Mouse (Mus musculus) NIH3T3 (cell line): ENCODE measurements around the gene Ear10.
"Not testable (repeated sequence)": the region's sequence is repeated elsewhere in the genome, so short reads cannot be mapped to it uniquely, and the experiment has no call there.

Experiments used
- DNase-seq: peaks from one replicate; pipeline ENCODE4 v3.0.0-alpha.2; 2012; ENCODE audit warnings: low read depth

The Ear10 gene

DNA sequence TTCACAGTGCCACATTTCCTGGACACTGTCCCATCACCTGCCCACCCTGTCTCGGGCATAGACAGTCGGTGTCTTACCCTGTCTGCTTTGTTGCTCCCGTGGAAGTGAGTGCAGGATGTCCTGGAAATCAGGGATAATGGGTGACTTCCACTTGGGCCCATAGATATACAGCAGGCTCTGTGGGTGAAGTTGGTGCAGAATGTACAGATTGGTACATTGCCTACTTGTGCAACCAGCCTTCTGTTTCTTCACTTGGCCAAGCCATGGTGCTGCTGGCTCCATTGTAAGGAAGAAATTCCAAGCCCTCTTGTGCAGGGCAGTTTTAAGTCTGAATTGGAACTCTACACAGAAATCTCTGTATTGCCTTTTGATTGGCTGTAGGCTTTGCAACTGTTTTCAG, at the start of gene Ear10:
TSS of gene Ear10 (minus strand) at position 101 of the 400 bp plus-strand sequence.
- not testable (repeated sequence) for DNase-seq

DNA sequence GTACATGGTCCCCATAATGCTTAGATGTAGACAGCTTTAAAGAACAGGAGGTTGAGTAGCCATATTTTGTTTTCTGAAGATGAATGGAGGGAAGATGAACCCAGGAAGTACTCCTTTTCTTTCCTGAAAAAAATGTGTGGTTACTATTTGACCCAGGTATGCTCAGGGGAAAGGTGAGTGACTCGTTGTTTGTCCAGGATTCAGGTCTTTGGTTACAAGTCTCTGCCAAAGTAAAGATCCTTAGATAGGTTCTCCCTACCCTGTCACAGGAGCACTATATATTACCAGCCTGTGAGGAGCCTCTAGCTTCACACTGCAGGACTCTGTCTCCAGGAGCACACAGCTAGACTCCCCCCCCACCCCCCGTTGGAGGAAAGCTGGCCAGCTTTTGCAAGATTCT, 33.4 kb upstream of the Ear10 start, which contains the start of gene Ang5:
TSS of gene Ang5 (plus strand) at position 301 of the 400 bp plus-strand sequence.
- not testable (repeated sequence) for DNase-seq

DNA sequence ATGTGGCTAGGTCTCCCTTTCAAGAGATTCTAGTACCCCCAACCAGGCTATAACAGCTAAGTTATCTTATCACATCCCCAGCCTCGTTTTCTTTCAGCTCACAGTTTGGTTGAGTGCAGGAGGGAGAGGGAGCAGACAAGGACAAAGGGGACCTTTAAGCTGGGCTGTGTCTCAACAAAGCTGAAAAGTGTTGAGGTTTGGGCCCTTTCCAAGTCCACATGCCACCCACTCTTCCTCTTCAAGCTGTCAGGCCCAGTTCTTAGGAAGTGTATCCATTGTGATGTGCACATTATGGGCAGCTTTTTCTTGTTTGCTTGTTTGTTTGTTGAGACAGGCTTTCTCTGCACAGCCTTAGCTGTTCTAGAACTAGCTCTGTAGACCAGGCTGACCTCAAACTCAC, 31.7 kb upstream of the Ear10 start:
- not testable (repeated sequence) for DNase-seq

DNA sequence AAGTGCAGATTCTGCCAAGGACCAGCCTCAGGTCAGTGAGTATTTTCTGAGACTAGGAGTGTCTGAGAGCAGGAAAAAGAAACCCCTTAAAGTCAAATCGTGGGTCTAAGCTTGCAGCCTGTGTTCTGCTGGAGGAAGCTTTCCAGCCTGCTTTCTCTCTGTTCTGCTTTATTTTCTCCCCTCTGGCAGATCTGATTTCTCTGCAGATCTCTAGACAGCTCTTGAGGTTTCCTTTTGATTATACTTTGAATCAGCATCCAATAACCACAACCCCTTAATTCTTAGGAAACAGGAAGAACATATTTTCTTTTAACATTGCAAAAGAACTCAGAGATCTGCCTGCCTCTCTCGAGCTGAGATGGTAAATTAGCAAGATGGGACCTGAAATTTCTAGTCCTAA, 30.0 kb upstream of the Ear10 start:
- DNase-seq, result not testable (repeated sequence)

DNA sequence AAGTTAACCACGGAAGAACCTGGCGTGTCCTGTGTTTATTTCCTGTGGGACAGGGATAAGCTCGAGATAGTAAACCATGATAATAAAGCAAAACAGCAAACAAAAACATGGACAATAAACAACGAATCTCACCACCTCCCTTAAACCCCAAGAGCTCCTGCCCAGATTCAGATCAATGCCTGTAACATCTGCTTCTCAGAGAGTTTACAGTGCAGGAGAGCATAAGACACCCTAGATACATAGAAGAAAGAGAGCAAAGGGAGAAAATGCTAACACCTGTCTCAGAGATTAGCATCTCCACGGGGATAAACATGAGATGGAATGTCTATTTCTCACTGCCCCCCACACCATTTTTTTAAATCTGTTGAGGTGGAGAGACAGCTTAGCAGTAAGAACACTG, 10.0 kb upstream of the Ear10 start:
- DNase-seq, result not testable (repeated sequence)

DNA sequence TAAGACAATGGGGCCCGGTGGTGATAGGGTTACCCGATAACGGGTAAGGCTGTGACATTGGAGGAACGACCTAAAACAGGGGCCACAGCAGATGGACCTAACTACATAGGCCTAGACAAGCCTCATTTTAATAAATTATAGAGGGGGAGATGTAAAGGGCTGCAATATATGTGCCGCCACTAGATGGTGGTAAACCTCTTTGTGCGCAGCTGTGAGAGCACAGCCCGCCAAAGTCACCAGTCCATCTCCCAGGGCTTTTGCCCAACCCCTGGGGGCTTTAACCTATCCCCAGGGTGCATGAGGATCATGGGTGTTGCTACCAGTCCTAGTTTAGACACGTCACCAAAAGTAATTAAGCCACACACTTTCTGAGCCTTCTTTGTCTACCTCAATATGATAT, 9.6 kb upstream of the Ear10 start:
- DNase-seq, result peak; percentile 66

DNA sequence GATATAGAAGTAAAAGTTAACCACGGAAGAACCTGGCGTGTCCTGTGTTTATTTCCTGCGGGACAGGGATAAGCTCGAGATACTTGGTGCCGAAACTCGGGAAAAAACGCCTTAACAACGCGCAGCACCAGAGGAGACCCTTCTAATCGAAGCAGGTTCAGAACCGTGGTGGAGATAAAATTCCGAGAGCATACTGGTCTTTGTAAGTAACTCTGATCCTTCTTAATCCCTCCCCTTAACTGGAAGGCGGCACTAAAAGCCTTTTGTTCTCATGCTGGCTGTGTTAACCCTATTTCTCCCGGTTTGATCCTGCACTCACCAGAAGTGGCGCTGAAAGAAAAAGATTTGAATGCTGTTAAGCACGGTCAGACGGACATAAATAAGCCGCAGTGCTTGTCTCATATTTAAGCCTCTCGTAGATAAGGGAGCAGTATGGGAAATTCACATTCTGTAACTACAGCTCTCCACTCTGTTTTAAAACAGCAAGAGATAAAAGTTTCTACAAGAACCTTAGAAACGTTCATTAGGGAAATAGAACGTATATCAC, 2.1 kb upstream of the Ear10 start:
- not testable (repeated sequence) for DNase-seq

DNA sequence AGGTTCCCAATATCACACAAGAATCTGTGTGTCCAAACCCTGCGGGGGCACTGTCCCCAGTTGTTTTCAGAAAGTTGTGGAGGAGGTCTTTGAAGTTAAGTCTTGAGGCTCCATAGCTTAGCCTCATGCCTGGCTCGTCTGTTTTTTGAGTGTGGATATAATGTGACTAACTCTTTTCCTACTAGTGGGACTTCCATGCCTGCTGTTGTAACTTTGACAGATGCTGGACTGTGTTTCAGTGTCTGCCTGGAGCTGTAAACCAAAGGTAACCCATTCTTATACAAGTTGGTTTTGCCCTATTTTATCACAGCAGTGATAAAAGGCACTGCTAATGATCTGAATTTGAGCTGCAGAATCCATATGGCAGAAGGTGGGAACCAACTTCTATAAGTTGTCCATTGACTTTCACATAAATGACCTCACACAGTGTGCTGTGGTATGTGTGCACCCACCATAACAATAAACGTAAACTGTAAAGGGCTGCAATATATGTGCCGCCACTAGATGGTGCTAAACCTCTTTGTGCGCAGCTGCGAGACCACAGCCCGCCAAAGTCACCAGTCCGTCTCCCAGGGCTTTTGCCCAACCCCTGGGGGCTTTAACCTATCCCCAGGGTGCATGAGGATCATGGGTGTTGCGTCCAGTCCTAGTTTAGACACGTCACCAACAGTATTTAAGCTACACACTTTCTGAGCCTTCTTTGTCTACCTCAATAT, 1.5 kb upstream of the Ear10 start, which contains the start of gene Gm8113:
TSS of gene Gm8113 (plus strand) at position 703 of the 716 bp plus-strand sequence.
- not testable (repeated sequence) for DNase-seq

DNA sequence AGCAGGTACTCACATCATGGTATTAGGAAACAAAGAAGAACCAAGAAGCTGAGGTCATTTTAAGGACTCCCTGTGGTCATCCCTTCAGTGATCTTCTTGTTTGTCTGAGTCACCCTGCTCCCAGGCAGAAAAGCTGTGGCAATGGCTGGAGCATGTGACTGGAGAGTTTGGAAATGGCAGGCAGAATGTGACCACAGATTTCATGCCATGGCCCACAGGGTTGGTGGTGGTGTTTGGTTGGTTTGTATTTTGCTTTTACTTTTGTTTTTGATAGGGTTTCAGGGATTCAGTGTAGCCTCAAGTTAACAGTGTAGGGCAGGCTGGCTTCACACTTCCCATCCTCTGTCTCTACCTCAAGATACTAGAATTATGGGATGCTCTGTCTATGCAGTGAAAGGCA, 5.1 kb downstream of the Ear10 start:
- not testable (repeated sequence) for DNase-seq

DNA sequence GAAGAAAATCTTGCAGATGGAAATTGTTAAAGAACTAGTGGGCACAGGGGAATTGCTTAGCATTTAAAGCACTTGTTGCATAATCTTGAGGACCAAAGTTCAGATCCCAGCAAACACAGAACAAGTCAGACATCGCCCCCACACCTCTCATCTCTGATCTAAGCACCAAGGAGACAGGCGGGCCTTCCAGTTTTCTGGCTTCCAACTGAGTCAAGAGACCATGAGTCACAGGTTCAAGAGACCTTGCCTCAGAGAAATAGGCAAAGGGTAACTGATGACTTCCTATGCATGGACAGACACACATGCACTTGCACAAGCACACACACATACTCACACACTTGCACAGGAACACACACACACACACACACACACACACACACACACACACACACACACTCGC, 24.8 kb downstream of the Ear10 start:
- DNase-seq, result not testable (repeated sequence)

DNA sequence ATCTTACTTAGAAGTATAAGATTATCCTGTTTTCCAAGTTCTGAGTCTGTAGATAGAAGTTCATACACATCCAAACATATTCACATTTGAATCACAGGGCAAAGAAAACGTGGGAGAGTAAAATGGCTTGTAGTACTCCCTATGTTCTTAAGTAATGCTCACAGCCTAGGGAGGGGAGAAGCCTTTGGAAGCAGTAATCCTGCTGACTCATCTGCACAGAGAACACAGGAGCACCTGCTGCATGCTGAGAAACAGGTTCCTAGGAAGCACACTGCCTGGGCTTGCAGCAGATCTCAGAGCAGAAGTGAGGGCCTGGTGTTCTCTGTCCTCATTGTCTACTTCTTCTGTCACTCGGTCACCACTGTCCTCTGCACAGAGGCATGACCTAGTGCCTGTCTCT, 28.0 kb downstream of the Ear10 start:
- not testable (repeated sequence) for DNase-seq

DNA sequence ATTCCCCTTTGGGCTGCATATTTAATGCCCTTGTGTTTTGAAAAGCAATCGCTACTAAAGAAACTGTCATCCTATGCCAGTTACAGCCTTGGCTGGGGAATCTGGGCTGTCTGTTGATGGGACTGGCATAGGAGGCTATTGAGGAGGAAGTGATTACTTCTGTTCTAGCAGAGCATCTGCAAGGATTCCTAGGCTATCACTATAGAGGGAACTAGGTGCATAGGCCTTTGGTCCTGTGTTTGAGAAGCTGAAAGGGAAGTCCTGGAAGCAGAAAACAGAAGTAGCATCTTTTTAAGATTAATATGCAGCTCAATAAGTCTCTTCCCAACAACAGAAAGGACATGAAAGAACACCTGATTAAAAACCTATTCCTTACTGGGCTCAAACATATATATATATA, 32.1 kb downstream of the Ear10 start:
- not testable (repeated sequence) for DNase-seq

DNA sequence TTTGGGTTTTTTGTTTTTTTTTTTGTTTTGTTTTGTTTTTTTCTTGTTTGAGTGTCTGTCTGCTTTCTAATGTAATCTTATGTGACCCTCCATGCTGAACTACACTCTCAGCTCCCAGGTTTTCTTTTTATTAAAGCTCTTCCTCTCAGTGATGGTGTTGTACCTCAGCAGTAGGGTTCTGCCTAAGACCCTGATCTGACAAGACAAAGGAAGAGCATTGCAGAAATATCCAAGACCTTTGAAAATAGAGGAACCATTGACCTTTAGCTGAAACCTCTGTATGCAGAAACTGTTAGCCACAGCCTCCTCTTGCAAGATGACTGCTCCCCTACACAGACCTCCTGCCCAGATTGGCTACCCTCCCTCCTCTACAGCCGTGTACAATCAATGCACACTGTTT, 37.1 kb downstream of the Ear10 start:
- DNase-seq, result not testable (repeated sequence)

DNA sequence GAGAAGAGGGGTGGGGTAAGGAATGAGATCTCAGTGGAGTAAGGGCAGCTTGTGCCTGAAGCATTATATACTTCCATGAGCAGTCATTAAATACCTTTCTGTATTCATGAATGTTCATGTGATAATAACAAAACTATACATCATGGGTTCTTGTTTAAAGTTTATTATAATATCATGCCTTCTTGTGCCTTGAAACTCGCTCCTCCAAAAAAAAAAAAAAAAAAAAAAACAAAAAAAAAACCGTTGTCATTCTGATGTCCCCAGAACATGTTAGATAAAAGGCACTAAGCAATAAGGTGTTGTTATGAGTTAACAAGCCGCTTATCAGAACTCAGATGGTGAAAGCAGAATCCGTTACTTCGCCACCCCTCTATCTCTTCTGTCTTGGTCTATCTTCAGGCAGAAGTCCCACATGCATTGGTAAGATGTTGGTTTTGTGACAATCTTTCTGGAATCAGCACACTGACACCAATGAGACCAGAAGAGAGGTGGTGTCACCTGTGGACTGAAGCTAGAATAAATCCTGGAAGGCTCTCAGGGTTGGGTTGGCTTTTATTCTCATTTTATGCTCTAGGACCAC, 43.3 kb downstream of the Ear10 start:
- DNase-seq, result not testable (repeated sequence)

DNA sequence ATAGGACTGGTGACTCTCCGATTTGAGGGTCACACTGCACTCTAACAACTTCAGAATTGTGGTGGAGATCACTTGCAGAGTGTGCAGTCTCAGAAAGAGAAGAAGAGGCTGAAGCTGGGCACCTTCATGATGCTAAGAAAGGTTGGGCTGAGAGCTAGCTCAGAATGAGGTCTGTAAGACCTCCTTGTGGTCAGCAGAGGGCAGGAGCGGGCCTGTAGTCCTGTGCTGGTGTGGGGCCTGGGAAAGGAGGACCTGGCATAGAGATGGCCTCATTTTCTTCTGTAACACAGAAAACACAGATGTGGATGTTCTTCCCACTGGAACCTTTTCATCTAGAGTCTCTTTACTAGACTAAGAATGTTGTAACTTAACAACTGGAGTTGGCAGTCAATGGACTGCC, 45.6 kb downstream of the Ear10 start:
- DNase-seq, result not testable (repeated sequence)

DNA sequence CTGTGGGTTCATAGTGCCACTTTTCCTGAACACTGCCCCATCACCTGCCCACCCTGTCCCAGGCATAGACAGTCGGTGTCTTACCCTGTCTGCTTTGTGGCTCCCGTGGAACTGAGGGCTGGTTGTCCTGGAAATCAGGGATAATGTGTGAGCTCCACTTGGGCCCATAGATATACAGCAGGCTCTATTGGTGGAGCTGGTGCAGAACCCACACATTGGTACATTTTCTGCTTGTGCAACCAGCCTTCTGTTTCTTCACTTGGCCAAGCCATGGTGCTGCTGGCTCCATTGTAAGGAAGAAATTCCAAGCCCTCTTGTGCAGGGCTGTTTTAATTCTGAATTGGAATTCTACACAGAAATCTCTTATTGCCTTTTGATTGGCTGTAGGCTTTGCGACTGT, 47.9 kb downstream of the Ear10 start, which contains the start of gene Ear1:
TSS of gene Ear1 (minus strand) at position 101 of the 400 bp plus-strand sequence.
- DNase-seq, result not testable (repeated sequence)

DNA sequence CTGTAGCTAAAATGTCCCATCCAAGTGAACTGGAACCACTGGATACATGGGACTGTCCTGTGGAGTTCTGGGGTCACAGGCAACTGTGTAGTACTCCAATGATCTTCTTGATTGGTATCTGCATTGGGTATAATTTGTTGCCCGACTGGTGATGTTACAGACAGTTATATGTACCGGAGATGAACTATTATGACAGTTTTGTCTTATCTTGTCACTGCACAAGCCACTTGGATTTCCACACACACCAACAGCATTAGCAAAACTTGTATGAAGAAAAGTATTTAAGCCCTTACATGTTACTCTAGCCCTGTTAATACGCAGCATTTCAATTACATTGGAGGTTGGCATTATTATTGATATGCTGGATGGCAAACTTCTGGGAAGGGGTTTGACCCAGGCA, 48.5 kb downstream of the Ear10 start:
- not testable (repeated sequence) for DNase-seq
